ENCODE assay signal across 9 mouse cellular contexts in the genomic region with DNA sequence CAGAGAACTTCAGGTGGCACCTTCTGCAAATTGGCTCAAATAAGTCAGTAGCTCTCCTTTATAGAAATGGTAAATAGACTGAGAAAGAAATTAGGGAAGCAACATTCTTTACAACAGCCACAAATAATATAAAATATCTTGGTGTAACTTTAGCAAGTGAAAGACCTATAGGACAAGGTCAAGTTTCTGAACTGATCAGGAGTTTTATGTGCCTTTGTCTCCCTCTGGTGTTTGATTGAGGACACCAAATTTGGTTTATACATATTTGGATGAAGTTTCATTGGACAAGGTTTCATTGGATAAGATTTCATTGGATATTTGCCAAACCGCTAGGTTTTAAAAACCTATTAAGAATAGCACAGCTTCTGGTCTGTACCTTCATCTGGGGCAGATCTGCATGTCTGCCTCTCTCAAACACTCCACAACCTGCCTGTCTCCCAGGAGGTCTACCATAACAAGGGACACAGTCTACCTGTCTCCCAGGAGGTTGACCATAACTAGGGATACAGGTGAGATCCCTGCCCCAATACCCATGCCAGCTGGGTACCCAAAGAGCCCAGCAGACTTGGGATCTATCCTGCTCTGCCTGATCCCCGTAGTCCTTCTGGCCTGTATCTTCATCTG.
A peak's percentile ranks its signal among the peaks of the same experiment; 100 is the strongest.
DNase-seq lines count a peak whose midpoint lies in the region; ATAC-seq and TF ChIP-seq lines count a peak whose summit lies in the region.
"Had no signal": no experiment of that assay in that cellular context is flagged by ENCODE, and none has a peak within 500 bp of the region (broad histone marks: within the 10 kb centered on the region; RNA-seq: fewer than 3 reads in every experiment).

No protein-coding gene starts in this region.

- no peak for TF ChIP-seq POLR2A in heart, adult 2 months (IDR thresholded peaks at IDR 0.05; ENCODE audit: insufficient read depth, low read depth, low read length)
- no peak for TF ChIP-seq POLR2A in brain, embryonic 14.5 days (IDR thresholded peaks at IDR 0.05; ENCODE audit: borderline replicate concordance, extremely low read depth, insufficient read depth, insufficient read length, poor library complexity, severe bottlenecking)

- H3K79me2 ChIP-seq in heart, adult 2 months (replicated peaks; ENCODE audit: control insufficient read depth, insufficient read depth, low read length): no peaks in the 10 kb centered on the region

- TF ChIP-seq CTCF in heart, adult 2 months (IDR thresholded peaks at IDR 0.05): peak; percentile 69
- TF ChIP-seq CTCF in lung, embryonic 14.5 days (IDR thresholded peaks at IDR 0.05; ENCODE audit: low read depth): peak; percentile 55
- no peak for TF ChIP-seq CTCF in brain, embryonic 14.5 days (IDR thresholded peaks at IDR 0.05; ENCODE audit: borderline replicate concordance, extremely low read depth, insufficient read depth, insufficient read length)

- H3K27me3 ChIP-seq in heart, adult 2 months (ENCODE audit: control insufficient read depth, insufficient read depth, low read length): no peaks in the 10 kb centered on the region
- H3K27me3 ChIP-seq in lung, embryonic 14.5 days (ENCODE audit: insufficient read depth, low read length): no peaks in the 10 kb centered on the region

- DNase-seq in heart, adult 2 months: no peak
- DNase-seq in heart, adult 9 months (ENCODE audit: low spot score in 2 of 2): no peak
- peak; percentile 78 for DNase-seq in lung, embryonic 14.5 days
- DNase-seq in lung, adult 18-20 months: no peak
- DNase-seq in brain, embryonic 14.5 days (ENCODE audit: low read depth): peak; percentile 42
- DNase-seq in retina, postnatal 7 days (ENCODE audit: low read depth, low spot score): peak; percentile 17
- no peak for DNase-seq in right cerebral cortex, postnatal 14 days
- no peak for DNase-seq in right cerebral cortex, adult 18-20 months

- no peak overlapping the region for H3K4me3 ChIP-seq in heart, adult 2 months
- H3K4me3 ChIP-seq in lung, embryonic 14.5 days (ENCODE audit: low read depth, low read length): no peak overlapping the region
- H3K4me3 ChIP-seq: megakaryocyte, embryonic 14.5 days had no signal

- no peak for ATAC-seq in lung, embryonic 14.5 days (ENCODE audit: insufficient read depth)

- H3K36me3 ChIP-seq in heart, adult 2 months (ENCODE audit: control insufficient read depth, insufficient read depth, low read length): no peaks in the 10 kb centered on the region
- no peaks in the 10 kb centered on the region for H3K36me3 ChIP-seq in lung, embryonic 14.5 days (ENCODE audit: insufficient read depth)

- H3K9ac ChIP-seq in heart, adult 2 months (ENCODE audit: low read depth, low read length): no peak overlapping the region
- no peak overlapping the region for H3K9ac ChIP-seq in lung, embryonic 14.5 days

- no peaks in the 10 kb centered on the region for H3K4me1 ChIP-seq in heart, adult 2 months (ENCODE audit: control insufficient read depth, insufficient read depth, low read length)
- no peaks in the 10 kb centered on the region for H3K4me1 ChIP-seq in lung, embryonic 14.5 days (ENCODE audit: insufficient read depth)
- H3K4me1 ChIP-seq: megakaryocyte, embryonic 14.5 days had no signal

- WGBS in heart, adult 2 months: 69% methylated on average over 2 of the region's 2 CpGs
- WGBS in lung, embryonic 14.5 days: 69% methylated on average over 2 of the region's 2 CpGs

- no peaks in the 10 kb centered on the region for H3K9me3 ChIP-seq in lung, embryonic 14.5 days (ENCODE audit: low read depth, low read length)

- H3K4me2 ChIP-seq in lung, embryonic 14.5 days: no peak overlapping the region

- TF ChIP-seq EP300 in heart, adult 2 months (IDR thresholded peaks at IDR 0.05; ENCODE audit: insufficient read depth, low read depth, low read length): no peak

- H3K27ac ChIP-seq in heart, adult 2 months: no peak overlapping the region
- no peak overlapping the region for H3K27ac ChIP-seq in lung, embryonic 14.5 days (ENCODE audit: low read depth)

- intact Hi-C loops in heart, adult 2 months (cut with DNase I): loop anchor here (1.0 to 5.0 kb wide), 2 partner anchors 256 to 296 kb away; no protein-coding TSS in a partner anchor

Comparison
In these comparisons a context has a peak if more than half of its experiments do, and no peak if none do; other contexts are left out.
1. DNase-seq: peak in lung, embryonic 14.5 days (single experiment), brain, embryonic 14.5 days (single experiment) and retina, postnatal 7 days (single experiment); none in heart, adult 2 months (0 of 2), heart, adult 9 months (0 of 2), lung, adult 18-20 months (0 of 2), right cerebral cortex, postnatal 14 days (single experiment) and right cerebral cortex, adult 18-20 months (single experiment).